Mouse (Mus musculus) gastrocnemius, postnatal 14 days (tissue): Measurements from ENCODE around the gene Vwa7. TPM values are rescaled to one million over a fixed set of nuclear protein-coding genes. Genes with fewer than 3 reads are reported as not detected.
"Not testable (repeated sequence)": the region's sequence is repeated elsewhere in the genome, so short reads cannot be mapped to it uniquely, and the experiment has no call there.

ENCODE experiments used
- DNase-seq: peaks from one replicate; pipeline ENCODE4 v3.0.0; 2021; ENCODE audit warnings: mixed read lengths
- intact Hi-C: fragments of 180-260 bp; cut with DNase I; formaldehyde crosslinking; loops from one replicate; pipeline ENCODE4 v1.15.1; 2025; ENCODE audit warnings: low total_unique reads
- total RNA-seq, 2 experiments: library from RNA; stranded (reverse); gene quantifications; 2 replicates each; pipeline ENCODE4 v1.2.3; 2021

The Vwa7 gene
- total RNA-seq, 2 experiments from 2014 or later, result 3.7 to 3.9 TPM

DNA sequence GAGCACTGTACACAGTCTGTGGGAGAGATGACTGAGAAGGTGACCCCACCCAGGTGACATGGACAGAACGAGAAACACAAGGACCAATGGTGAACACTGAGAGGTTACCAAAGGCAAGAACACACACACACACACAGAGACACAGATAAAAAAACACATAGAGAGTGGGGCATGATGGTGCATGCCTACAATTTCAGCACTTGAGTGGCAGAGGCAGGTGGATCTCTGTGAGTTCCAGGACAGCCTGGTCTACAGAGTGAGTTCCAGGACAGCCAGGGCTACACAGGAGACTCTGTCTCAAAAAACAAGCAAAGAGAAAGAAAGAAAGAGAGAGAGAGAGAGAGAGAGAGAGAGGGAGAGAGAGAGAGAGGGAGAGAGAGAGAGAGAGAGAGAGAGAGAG, 17.3 kb downstream of the Vwa7 start:
- intact Hi-C loops, DNase-seq: not testable (repeated sequence)

DNA sequence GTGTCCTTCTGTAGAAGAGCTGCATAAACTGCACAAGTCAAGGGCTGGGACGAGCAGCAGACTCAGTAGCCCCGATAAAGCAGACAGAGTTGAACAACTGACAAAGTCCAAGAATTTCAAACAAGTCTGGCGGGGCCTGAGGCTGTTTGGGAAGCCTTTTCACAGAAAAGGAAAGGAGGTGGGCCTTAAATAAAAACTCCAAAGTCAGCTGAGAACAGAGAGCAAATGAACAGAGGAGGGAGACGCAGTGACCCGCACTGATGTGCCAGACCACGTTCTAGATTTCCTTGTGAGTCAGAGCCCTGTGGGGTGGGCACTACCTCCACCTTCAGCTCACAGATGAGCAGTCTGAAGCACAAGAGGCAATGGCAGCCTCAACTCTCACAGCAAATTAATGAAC, 18.5 kb downstream of the Vwa7 start:
- intact Hi-C loops, result no loop called here
- no peak for DNase-seq

DNA sequence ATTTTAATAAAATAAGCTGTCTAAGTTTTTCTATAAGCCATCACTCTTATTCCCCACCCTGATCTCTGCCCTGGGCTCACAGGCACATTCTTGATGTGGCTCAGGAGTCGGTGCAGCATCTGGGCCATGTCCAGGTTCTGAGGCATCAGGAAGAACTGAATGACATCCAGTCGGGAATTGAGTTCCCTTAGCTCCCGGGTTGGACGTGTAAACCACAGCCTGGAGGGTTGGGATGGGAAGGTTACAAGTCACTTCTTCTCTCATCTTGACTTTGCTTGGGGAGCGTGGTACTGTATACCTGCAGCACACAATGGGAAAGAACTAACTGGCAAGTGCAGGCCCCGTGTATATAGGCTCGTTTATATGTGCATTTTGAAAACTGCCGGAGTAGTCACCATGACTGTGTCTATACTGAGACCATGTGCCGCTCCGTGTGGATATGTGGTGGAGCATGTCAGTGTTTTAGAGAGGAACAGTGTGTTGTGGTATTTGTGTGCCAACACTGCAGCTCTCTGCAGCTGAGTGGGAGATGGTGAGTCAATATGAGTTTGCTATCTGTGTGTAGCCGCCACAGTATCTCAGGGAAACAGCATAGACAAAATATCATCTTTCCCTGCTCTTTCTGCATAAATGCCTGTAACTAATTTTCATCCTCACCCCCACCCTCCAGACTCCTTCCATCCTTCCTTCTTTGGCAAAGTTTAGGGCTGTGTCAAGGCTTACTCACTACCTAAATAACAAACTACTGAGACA, 22.9 kb downstream of the Vwa7 start:
- intact Hi-C loops, result no loop called here
- no peak for DNase-seq

DNA sequence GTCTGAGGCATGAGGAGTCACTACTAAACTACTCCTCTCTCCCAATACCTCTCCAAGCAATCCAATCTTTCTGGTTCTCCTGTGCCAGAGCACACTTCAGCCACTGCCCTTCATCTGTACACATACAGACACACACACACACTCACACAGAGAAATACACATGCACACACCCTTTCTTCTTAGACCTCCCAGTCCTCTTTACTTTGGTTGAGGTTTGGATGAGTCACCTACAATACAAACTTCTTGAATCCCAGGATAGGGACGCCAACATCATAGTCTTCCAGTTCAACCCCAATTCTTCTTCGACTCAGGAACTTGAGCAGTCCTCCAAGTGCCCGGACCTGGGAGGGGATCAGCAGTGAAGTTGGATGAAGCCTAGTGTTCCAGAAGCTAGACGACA, 27.4 kb downstream of the Vwa7 start:
- no peak for DNase-seq
- intact Hi-C loops, result no loop called here

DNA sequence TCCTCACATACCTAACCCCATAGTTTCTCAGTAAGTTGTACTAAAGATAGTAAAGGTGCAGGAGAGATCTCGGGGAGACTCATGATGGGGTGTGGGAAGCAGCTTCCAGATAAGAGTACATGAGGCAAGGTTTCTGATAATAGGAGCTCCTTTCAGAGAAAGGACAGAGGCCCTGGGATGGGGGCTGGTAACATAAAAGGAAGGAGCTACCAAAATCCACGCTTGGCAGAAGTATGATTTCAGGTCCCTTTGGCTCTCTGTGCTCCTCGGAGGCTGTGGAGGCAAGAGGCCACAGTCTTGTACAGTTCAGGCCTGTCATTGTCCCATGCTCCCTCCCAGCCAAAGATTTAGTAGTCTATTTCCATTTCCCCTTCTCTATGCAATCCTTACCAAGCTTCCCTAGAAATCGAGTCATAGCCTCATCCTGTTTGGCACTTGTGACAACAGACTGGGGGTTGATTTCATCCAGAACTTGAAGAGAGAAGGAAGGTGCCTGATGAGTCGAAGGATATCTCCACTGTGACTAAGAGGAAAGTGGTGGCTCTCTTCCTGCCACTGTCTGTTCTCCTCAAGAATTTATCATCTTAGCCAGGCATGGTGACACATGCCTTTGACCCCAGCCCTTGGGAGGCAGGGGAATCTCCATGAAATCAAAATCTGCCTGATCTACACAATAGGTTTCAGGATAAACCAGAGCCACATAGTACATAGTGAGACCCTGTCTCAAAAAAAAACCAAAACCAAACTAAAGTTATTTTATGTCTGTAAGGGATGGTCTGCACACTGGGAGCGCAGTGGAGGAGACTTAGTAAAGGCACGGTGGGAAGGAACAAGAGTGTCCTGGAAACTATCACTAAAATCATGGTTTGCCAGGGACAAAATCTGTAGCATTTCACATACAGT, 28.8 kb downstream of the Vwa7 start:
- no peak for DNase-seq
- intact Hi-C loops, result no loop called here

DNA sequence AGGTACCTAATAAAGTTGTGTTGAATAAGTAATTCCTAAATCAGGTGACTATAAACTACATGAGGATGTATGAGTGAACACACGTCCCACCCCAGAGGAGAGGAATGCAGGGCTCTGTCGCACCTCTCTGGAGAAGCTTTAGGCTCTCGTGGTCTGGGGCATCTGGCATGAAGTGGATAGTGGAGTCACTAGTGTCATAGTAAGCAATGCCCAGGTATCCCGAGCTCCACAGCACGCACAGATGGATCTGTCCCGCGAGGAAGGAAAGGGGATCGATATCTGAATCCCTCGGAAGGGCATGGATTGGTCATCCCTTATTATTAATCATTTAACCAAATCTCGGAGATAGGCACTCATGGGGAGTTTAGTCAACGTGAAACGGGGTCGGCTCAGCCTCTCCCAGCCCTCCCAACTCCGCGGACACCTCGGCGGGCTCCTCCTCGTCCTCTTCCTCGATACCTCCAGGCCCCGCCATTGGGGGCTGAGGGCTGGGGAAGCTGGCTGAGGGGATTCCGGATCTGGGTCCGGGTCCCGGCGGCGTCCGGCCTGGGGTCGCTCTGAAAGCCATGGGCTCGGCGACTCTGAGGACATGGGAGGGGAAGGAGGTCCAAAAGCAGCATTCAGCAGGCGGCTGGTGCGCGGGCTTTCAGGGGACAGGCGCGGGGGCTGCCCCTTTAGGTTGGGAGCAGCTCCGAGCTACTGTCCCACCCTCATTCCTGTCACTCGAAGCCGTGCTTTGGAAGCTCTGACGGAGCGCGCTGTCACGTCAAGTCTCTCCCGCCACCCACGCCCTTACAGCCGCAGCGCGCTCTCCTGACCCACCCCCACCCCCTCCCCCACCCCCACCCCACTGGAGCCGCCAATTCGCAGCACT, 29.7 kb downstream of the Vwa7 start:
- no peak for DNase-seq
- intact Hi-C loops, result no loop called here

DNA sequence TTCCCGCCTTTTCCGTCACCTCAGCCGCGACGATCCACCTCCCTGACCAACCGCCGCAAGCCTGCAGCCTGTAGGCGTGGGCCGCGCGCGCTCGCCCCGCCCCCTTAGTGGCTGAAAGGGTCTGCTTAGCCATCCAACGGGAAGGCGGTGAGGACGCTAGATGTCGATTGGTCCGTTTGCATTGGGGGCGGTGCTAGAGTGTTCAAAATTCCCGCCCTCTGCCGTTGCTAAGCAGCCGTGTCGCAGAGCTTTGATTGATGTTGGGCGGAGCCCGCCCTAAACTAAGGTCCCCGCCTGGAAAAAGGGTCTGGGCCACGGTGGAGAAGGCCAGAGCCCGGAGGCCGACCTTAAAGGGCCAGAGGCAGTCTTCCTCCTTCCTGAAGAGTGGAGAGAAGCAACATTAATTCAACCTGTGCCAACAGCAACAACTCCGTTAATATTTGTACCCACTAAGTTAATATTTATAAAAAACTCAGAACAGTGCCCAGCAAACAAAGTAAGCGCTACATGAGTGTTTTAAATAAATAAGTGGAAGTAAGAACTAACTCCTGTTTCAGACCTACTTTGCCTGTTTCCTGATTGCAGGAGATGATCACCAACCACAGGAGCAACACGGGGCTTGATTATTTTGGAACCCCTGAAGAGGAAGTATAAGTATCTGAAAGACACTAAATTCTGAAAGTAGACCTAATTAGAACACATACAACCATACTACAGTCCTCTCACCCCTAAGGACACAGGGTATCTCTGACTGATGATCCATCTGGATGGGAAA, 30.5 kb downstream of the Vwa7 start, which contains the start of gene Msh5:
TSS of gene Msh5 (minus strand) at position 65 of the 775 bp plus-strand sequence.
- intact Hi-C loops, result no loop called here
- DNase-seq, result peak; percentile 96

DNA sequence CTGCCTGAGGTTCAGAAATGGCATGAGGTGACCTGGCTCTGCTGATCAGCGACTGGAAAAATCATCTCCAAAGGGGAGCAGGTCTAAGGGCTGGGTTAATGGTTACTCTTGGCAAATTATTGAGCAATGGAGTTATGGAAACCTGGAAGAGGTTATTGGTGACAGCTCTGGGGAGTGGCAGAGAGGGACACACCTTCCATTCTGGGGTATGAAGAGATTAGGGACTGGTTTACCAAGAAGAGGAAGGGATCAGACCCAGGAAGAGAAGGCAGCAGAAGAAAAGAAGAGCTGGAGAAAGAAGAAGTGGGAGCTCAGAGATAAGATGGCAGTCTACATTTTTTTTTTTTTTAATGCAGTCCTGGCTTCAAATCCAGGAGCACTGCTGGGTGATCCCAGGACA, 31.3 kb downstream of the Vwa7 start:
- intact Hi-C loops, result no loop called here
- no peak for DNase-seq

DNA sequence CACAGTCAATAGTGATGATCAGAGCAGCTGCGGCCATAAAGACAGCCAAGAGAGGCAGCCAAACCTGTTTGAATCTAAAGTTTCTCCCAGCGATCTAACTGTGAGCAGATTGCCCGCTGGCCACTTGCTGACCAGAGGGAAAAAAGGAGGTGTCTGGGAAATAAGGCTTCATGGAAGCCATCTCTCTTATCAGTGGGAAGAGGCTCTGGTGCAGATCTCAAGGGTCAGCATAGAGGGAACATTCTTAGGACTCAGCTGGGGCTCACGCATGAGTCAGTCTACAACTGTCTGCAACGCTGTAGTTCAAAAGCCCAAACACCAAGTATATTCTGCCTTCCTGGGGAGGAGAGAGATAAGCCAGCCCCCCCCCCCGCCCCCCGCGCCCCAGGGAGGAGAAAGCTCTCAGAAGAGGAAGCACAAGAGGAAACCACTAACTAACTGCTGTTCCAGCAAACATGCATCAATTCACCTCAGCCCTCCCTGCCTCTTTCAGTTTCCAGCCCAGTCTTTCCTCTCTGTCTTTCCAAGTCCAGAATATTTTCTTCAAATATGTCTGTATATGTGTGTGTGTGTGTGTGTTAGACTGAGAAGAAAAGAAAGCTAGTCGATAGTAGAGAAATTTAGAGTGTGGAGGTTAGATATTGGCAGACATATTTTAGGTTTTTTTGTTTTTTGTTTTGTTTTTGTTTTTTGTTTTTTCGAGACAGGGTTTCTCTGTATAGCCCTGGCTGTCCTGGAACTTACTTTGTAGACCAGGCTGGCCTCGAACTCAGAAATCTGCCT, 32.0 kb downstream of the Vwa7 start:
- intact Hi-C loops, result no loop called here
- DNase-seq, result no peak

DNA sequence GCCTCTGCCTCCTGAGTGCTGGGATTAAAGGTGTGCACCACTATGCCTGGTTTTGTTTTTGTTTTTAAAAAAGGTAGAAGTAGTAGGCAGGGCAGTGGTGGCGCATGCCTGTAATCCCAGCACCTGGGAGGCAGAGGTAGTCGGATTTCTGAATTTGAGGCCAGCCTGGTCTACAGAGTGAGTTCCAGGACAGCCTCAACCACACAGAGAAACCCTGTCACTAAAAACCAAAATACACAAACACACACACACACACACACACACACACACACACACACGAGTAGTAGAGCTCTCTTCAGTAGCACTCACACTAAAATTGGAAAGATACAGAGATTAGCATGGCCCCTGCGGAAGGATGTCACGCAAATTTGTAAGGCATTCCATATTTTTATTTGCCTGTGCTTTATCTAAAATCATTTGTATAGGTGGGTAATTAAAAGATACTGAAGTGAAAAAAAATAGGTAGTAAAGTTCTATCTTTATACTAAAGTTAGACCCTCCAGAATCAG, 32.6 kb downstream of the Vwa7 start:
- intact Hi-C loops, result no loop called here
- no peak for DNase-seq

DNA sequence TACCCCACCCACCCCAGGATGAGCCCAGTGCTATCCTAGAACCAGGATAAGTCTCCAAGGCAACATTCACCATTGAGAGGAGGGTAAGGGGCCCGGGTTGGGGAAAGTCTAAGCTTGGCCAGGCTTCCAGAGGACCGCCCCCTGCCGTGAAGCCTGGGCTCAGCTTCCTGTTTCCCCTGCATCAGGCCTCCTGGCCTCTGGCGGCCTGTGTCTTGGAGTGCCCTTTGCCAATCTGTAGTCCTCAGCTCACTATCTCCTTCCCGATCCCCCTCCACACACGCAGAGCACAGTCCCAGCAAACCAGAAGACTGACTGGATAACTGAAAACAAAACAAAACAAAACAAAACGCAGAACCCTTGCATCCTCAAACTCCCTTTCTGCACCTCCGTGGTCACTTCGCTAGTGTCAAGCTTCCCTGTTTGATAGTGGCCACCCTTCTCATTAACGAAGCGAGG, 33.2 kb downstream of the Vwa7 start, which contains the start of gene Clic1:
TSS of gene Clic1 (plus strand) at position 406 of the 456 bp plus-strand sequence.
- DNase-seq, result peak; percentile 70
- intact Hi-C loops, result no loop called here

DNA sequence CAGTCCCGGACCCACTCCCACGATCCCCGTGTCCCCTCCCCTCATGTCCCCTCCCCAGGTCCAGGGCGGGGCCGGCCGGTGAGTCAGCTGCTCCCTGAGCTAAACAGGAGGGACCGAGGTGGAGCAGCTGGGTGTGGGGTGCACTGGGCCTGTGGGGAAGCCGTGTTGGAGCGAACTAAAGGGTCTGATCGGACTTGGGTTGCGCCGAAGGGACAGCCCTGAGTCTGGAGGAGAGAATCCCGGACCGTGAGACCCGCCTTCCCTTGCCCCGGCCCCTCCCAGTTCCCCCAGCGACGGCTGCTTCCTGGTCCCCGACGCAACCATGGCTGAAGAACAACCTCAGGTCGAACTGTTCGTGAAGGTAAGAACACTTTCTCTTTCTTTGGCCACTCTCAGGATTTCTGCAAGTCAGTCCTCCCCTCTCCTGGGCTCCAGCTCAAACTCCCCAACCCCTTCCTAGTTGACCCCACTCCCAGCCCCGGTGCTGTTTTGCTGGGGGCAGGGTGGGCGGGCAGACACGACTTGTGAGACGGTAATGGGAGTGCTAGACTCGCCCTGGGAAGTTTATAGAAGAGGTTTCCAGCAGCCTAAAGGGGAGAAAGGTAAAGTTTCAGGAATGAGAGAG, 33.9 kb downstream of the Vwa7 start:
- intact Hi-C loops, result no loop called here
- DNase-seq, result peak; percentile 83

DNA sequence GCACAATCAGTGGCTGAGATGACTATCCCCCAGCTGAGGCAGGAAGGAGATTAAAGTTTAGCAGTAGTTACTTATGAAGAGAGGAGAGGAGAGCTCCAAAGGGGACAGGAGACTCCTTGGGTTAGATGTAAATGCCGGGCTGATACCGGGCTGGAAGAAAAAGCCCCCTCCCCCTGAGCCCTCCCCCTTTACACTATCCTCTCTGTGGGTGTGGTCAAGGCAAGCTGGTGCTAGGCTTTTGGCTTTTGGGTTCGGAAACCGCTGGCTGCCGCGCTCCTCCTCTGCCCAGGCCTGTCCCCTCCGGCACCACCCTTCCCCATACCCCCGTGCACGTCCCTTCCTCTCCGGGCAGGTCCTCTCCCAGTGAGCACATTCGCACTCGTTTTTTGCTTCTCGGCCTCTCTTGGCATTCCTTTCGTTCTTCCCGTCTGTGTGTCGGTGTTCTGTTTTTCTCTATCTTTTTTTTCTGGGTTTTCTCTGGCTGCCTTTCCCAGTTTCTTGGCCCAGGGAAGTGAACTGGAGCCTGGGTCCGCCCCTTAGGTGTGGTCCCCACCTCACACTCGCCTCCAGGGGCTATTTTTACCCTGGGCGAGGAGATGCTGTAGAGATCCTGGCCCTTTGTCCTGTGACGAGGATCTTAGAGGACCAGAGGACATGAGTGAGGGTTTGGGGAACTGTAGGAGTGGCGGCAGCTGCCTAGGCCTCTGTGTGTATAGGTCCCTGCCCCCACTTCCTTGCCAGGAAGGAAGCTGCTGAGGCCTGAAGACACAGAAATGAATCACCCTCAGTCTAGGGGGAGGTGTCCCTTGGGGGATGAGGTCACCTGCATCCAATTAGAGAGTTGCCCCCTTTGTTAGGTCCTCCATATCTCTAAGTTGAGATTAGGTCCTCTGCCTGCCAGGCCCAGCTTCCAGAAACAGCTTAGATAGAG, 35.0 kb downstream of the Vwa7 start:
- DNase-seq, result peak; percentile 63
- intact Hi-C loops, result no loop called here

DNA sequence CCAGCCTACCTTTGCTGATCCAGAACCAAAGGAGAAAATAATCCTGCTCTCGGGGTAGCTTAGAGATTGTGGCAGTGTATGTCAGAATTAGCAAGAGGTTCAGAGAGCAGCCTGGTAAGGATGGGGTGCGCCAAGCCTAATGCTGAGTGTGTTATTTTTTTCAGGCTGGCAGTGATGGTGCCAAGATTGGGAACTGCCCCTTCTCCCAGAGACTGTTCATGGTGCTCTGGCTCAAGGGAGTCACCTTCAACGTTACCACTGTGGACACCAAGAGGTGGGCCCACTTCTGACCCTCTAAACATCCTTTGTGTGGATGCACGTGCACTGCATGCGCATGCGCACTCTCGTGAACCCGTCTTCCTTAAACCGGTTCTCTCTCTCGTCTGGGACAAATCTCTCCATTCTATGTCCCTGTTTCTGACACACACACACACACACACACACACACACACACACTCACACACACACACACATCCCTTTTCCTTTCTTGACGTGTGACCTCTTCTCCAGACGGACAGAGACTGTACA, 36.0 kb downstream of the Vwa7 start:
- DNase-seq, result no peak
- intact Hi-C loops, result no loop called here

DNA sequence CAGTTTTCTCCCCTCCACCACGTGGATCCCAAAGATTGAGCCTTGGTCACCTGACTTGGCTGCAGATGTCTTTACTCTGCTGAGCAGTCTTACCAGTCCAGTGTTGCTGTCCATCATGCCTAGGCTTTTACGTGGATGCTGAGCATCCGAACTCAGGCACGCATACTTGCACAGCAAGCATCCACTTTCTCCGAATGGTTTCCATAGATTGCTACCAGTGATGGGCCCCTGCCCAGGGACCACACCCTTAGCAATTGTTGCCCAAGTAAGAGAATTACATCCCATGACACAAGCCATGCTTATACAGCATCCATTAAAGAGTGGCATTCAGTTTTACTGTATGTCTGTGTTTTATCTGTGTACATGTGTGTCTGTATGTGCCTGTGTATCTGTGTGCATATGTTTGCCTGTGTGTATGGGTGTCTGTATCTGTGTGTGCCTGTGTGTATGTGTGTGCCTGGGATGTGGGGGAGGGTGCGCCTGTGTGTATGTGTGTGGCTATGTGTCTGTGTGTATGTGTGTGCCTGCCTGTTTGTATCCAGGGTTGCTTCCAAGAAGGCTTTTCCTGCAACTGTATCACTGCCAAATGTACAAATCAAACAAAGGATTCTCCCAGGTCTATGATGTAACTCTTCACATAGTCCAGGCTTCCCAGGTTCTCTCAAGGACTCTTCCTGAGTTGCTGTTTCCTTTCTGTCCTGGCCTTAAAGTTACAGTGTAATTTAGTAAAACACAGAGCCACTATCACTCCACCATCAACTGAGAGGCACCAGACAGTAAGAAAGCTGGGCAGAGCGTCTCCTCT, 39.5 kb downstream of the Vwa7 start:
- intact Hi-C loops, result no loop called here

More for the DNA sequence above, 39.5 kb downstream of the Vwa7 start:
- no peak for DNase-seq
